Mouse (Mus musculus): ENCODE data around the gene Cap2.

- no peak for TF ChIP-seq GATA1 (IDR thresholded peaks at IDR 0.05; ENCODE audit: low read length)
- no peak for TF ChIP-seq TAL1 (IDR thresholded peaks at IDR 0.05; ENCODE audit: low read length)
These were observed 115.2 kb downstream of the Cap2 start for GRCm38 (mm10) chr13:46616673-46617362.

Data from erythroblast, embryonic 14.5 days (primary cell).